Mouse (Mus musculus): ENCODE measurements around the gene Zmynd8.

DNA sequence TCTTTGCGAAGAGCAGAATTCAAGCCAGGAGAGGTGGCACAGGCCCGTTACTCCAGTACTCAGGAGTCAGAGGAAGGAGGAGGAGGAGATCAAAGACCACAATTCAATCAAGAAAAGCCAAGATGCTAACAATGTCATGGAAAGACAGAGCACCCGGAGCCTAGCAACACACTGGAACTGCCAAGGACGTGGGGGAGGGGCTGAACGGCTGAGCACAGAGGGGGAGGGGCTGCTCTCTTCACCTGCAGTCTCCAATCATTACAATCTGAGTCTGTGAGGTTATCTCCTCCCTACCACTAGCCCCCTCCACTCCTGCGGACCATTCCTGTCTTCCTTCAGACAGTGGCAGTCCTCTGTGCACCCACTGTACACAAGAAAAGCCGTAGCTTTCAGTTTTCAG, 107.8 kb downstream of the Zmynd8 start:
- TF ChIP-seq CTCF (IDR thresholded peaks at IDR 0.05; ENCODE audit: low read depth) (no peak), EP300 (IDR thresholded peaks at IDR 0.05; ENCODE audit: low read depth) (no peak)

Data from liver, postnatal 0 days (tissue).